Mouse (Mus musculus) spleen, adult 2 months (tissue): Measurements from ENCODE around the gene Casc1.

ENCODE experiments used
- CTCF ChIP-seq: fragments of 200-500 bp; IDR thresholded peaks from 2 replicates; pipeline ENCODE4 v1.5.1; 2011; ENCODE audit warnings: mild to moderate bottlenecking, inconsistent platforms; ENCODE audit not compliant: insufficient read depth, insufficient read length, insufficient replicate concordance; ENCODE audit errors: extremely low read depth
- POLR2A ChIP-seq: fragments of 200-500 bp; IDR thresholded peaks from 2 replicates; pipeline ENCODE4 v1.6.1; 2011; ENCODE audit warnings: low read depth, low read length, inconsistent platforms

DNA sequence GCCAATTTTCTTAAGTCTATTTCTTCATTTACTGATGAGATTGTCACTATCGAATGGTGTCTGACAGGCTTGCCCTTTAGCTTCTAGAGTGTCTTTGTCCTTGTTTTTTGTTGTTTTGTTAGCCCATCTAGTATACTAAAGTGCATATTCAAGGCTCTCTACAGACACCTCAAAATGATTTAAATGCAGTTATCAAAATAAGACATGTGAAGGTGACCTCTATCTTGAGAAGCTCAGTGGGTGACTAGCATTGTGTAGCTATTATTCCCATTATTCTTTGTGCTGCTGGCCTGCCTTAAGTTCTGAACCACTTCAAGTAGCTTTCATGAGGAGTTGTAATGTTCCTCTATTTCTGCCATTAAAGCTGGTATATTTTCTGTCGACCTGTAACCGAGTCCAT lies 5.0 kb upstream of the Casc1 start:
- TF ChIP-seq POLR2A (no peak), CTCF (no peak)
